Mouse (Mus musculus): ENCODE results near the gene Pde7b. TPM values are rescaled to one million over a fixed set of nuclear protein-coding genes. Genes with fewer than 3 reads are reported as not detected.

Pde7b gene
- polyA plus RNA-seq, 1 experiment from 2014 or later: 6.7 TPM

DNA sequence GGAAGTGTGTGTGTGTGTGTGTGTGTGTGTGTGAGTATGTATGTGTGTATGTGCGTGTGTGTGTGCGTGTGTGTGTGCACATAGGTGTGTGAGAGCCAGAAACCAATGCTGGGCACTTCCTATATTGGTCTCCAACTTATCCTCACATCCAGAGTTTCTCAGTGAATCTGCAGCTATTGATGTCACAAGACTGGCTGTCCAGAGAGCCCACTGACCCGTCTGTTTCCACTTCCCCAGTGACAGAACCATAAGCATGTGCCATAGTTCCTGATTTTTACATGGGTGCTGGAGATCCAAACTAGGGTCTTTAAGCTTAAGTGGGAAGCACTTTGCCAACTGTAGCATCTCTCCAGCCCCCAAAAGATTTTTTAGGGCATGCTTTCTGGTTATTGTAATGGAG, 71.6 kb downstream of the Pde7b start:
- no peaks in the 10 kb centered on the region for H3K27me3 ChIP-seq
- H3K4me1 ChIP-seq (replicated peaks): peaks cover 18% of the 10 kb centered on the region
- WGBS: 85% methylated on average over 3 of the region's 3 CpGs
- H3K27ac ChIP-seq: no peak overlapping the region
- no peaks in the 10 kb centered on the region for H3K36me3 ChIP-seq
- no peak overlapping the region for H3K4me3 ChIP-seq
- ATAC-seq (replicated peaks; ENCODE audit: insufficient number of reproducible peaks, insufficient read depth, low FRiP score, low read depth): no peak
- no peak overlapping the region for H3K9ac ChIP-seq
- no peaks in the 10 kb centered on the region for H3K9me3 ChIP-seq (replicated peaks)
- no peak overlapping the region for H3K4me2 ChIP-seq

DNA sequence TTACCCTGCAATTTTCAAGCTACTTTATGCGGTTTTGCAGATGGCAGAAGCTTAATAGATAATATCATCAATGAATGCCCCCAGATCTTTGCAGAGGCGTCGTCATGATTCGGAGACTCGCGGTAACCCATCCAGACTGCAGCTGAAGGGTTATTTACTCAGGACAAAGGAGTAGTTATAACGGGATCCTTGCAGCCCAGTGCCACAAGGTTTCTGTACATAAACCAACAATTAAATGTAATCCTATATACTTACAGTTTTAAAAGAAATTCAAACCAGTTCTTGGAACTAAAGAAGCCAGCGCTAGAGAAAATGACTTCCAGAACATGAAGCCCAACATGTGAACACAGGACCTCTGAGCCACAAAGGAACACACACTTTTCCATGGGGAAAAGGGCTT, 88.5 kb downstream of the Pde7b start:
- Histone ChIP-seq H3K27me3 (no peaks in the 10 kb centered on the region), H3K36me3 (no peaks in the 10 kb centered on the region), H3K9ac (no peak overlapping the region), H3K9me3 (replicated peaks) (no peaks in the 10 kb centered on the region), H3K4me1 (replicated peaks) (no peaks in the 10 kb centered on the region), H3K4me2 (no peak overlapping the region), H3K27ac (no peak overlapping the region), H3K4me3 (no peak overlapping the region)
- 89% methylated on average over 8 of the region's 8 CpGs for WGBS
- ATAC-seq (replicated peaks; ENCODE audit: insufficient number of reproducible peaks, insufficient read depth, low FRiP score, low read depth): no peak

DNA sequence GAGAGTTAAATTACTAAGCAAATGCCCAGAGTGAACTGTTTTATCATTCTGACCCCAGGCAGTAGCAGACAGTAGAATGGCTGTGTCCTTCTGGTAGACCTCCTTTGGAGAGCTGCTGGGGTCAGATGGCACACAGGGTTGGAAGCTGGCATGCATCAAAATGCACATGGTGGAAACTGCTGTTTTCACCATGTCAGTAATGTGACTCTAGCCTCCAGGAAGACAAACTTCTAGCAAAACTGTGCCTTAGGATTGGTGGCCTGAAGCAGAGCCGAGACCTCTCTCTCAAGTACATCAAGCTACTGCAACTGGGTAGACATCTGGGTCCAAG, 91.8 kb downstream of the Pde7b start:
- H3K9ac ChIP-seq: no peak overlapping the region
- no peak overlapping the region for H3K4me2 ChIP-seq
- no peaks in the 10 kb centered on the region for H3K27me3 ChIP-seq
- WGBS: 97% methylated on average over 1 of the region's 1 CpGs
- no peaks in the 10 kb centered on the region for H3K9me3 ChIP-seq (replicated peaks)
- no peak overlapping the region for H3K4me3 ChIP-seq
- no peak overlapping the region for H3K27ac ChIP-seq
- H3K36me3 ChIP-seq: no peaks in the 10 kb centered on the region
- H3K4me1 ChIP-seq (replicated peaks): no peaks in the 10 kb centered on the region
- no peak for ATAC-seq (replicated peaks; ENCODE audit: insufficient number of reproducible peaks, insufficient read depth, low FRiP score, low read depth)

DNA sequence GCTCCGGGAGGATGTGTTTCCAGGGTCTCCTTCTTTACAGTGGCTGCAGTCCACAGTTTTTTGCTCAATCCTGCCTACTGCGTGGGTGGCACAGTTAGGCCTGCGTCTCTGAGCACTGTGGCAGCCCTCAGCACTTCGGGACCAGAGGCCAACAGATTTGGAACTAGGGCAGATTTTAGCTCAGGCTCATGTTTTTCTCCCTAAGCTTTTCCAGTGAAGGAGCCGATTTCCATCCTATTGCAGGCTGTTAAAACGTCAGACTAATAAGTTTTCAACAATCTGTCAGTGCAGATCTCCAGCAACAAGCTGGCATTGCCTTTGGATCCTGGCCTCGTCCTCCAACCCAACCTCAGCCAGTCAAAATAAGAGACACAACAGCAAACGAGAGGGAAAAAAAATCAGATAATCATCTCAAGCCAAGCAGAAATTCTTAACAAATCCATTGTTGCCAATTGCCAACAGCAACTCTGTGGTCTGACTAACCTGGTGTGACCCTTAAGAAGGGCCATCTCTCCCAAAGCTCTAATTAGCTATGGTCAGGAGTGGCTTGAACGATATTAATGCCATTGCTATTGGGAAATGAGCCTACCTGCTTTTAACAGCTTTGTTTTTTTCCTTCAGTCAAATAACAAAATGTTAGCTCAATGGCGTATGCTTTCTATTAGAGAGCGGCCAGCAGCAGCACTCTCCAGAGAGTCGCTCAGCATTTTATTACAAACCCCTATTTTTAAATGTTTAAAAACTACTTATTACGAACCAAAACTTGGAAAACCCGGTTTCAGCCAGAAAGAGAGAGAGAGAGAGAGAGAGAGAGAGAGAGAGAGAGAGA, 92.4 kb downstream of the Pde7b start:
- WGBS: 75% methylated on average over 14 of the region's 14 CpGs
- H3K36me3 ChIP-seq: no peaks in the 10 kb centered on the region
- H3K4me1 ChIP-seq (replicated peaks): no peaks in the 10 kb centered on the region
- H3K4me3 ChIP-seq: no peak overlapping the region
- H3K9me3 ChIP-seq (replicated peaks): no peaks in the 10 kb centered on the region
- no peaks in the 10 kb centered on the region for H3K27me3 ChIP-seq
- ATAC-seq (replicated peaks; ENCODE audit: insufficient number of reproducible peaks, insufficient read depth, low FRiP score, low read depth): no peak
- H3K4me2 ChIP-seq: no peak overlapping the region
- no peak overlapping the region for H3K9ac ChIP-seq
- no peak overlapping the region for H3K27ac ChIP-seq

DNA sequence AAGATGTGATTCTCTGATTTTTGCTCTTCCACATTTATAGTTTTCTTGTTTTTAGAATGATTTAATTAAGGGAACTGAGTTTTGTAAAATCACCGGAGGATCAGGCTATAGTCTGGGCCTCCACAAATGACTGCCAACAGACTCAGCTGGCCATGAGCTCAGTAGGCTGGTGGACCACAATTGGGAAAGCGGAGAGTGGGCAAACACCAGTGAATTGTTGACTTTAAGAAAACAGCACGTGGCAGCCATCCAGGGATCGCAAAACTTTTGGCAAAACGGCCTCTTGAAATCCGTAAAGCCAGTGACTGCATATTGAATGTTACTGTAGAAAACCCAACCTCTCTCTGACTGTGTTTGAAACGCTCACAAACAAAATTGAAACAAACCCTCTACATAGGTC, 94.8 kb downstream of the Pde7b start:
- no peak overlapping the region for H3K27ac ChIP-seq
- no peaks in the 10 kb centered on the region for H3K4me1 ChIP-seq (replicated peaks)
- no peaks in the 10 kb centered on the region for H3K27me3 ChIP-seq
- ATAC-seq (replicated peaks; ENCODE audit: insufficient number of reproducible peaks, insufficient read depth, low FRiP score, low read depth): no peak
- H3K4me2 ChIP-seq: no peak overlapping the region
- H3K9ac ChIP-seq: no peak overlapping the region
- WGBS: 60% methylated on average over 7 of the region's 7 CpGs
- H3K36me3 ChIP-seq: no peaks in the 10 kb centered on the region
- H3K9me3 ChIP-seq (replicated peaks): no peaks in the 10 kb centered on the region
- no peak overlapping the region for H3K4me3 ChIP-seq

DNA sequence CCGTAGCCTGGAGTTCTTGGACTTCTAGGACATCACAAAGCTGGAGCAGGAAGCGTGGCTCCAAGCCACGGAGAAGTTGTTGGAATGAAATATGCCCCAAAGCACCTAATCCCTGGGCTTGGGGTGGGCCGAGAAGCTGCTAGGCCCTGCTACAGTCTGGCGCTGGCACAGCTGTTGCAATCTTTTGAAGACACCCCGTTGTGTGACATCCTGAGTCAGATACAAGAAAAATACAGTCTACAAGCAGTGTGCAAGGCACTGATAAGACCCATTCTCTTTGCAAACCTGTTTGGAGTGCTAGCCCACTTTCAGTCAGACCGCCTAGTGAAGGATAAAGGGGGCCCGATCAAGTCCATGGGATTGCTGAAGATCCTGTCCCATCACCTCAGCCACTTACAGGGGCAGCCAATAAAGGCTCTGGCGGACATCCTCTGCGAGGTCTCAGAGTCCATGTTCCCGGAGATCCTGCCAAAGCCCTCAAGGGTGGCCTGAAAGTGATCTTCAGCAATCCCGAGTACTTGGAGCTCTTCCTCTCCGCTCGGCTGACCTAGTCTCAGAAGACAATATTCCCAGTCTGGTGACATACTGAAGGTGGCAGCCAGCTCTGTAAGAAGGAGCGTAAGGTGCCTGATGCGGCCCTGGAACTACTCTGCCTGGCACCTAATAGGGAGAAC, 99.0 kb downstream of the Pde7b start:
- Histone ChIP-seq H3K4me3 (no peak overlapping the region), H3K9ac (no peak overlapping the region), H3K27me3 (no peaks in the 10 kb centered on the region), H3K27ac (no peak overlapping the region), H3K9me3 (replicated peaks) (no peaks in the 10 kb centered on the region), H3K4me2 (no peak overlapping the region), H3K36me3 (no peaks in the 10 kb centered on the region), H3K4me1 (replicated peaks) (no peaks in the 10 kb centered on the region)
- no peak for ATAC-seq (replicated peaks; ENCODE audit: insufficient number of reproducible peaks, insufficient read depth, low FRiP score, low read depth)
- 83% methylated on average over 16 of the region's 16 CpGs for WGBS

DNA sequence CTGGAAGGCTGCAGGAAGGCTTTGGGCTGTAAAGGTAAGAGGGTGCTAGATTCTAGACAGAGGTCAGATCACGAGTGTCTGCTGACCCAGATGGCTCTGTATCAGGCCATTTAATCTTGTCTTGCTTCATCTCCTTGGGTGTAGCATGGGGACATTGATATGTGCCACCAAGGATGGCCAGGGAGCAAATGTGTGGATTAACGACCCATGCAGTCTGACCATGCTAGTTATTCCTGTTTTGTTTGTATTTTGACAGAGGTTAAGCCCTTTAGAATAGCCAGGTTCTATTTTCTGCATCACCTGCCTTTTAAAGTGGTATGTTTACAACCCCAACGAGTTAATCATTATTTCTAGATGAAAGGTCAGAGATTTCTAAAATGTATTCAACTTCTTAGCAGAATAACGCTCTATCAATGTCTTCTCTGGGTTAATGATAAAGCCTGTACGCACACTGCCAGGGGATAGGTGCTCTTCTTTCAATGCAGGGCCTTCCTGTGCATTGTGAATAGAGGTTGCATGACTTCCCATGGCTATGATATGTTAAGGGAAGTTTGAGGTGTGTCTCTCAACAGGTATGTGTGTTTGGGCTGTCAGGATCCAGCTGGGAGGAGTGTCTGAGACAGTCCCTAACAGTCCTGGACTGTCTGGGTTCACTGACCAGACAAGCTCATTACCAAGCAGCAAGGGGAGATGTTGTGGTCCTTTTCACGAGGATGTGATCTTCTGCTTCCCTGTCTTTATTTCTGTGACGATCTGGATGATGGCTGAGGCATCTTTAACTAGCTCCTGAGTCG, 103.0 kb downstream of the Pde7b start:
- Histone ChIP-seq H3K9ac (no peak overlapping the region), H3K27me3 (no peaks in the 10 kb centered on the region), H3K4me2 (no peak overlapping the region), H3K4me1 (replicated peaks) (peaks cover 4% of the 10 kb centered on the region; the same call in 1 of the 2 replicates), H3K36me3 (no peaks in the 10 kb centered on the region), H3K9me3 (replicated peaks) (no peaks in the 10 kb centered on the region), H3K4me3 (no peak overlapping the region), H3K27ac (no peak overlapping the region)
- WGBS: 69% methylated on average over 8 of the region's 8 CpGs
- no peak for ATAC-seq (replicated peaks; ENCODE audit: insufficient number of reproducible peaks, insufficient read depth, low FRiP score, low read depth)

DNA sequence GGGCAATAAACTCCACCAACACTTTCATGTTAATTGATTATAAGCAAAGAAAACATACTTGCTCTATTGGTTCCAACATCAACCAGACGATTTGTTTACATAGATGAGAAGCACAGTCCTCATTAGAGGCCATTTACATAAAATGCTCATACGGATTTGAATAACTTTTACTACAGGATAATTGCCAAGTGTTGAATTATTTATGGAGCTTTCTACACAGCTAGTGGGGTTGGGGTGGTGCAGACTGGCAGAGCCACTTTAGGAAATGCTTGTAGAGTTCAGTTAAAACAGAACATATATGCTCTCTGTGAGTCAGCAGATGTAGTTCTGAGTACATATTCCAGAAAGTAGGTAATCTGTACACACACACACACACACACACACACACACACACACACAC, 118.9 kb downstream of the Pde7b start:
- Histone ChIP-seq H3K4me3 (no peak overlapping the region), H3K27ac (no peak overlapping the region), H3K27me3 (no peaks in the 10 kb centered on the region), H3K36me3 (no peaks in the 10 kb centered on the region), H3K9ac (no peak overlapping the region), H3K4me1 (replicated peaks) (no peaks in the 10 kb centered on the region), H3K4me2 (no peak overlapping the region), H3K9me3 (replicated peaks) (no peaks in the 10 kb centered on the region)
- 80% methylated on average over 2 of the region's 2 CpGs for WGBS
- ATAC-seq (replicated peaks; ENCODE audit: insufficient number of reproducible peaks, insufficient read depth, low FRiP score, low read depth): no peak

DNA sequence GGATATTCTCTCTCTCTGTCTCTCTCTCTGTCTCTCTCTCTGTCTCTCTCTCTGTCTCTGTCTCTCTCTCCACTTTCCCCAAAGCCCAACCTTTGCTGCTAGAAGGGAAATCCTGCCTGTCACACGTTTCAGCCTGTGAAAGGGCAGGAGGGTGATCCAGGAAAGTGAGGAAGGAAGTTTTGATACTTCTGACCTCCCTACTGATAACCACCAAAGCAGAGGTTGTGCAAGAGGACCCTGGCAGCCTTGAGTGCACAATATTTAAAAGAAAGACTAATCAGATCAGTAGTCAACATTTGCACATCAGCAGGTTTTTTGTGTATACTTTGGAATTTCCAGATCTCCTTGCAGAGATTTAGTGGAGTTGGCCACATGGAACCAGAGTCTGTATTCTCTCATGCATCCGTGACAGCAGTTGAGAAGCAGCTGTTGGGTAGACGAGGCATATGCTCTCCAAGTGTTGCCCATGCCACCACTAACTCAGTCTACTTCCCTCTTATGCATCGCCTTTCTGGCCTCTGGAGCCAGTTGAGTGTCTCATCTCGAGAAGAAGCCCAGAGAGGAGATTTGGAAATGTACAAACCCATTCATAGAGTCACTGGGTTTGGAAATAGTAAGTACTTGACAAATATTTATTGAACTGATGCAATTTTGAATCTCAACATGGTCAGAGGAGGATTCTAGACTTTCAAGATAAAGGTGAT, 129.6 kb downstream of the Pde7b start:
- H3K9ac ChIP-seq: no peak overlapping the region
- H3K4me2 ChIP-seq: no peak overlapping the region
- H3K4me3 ChIP-seq: no peak overlapping the region
- H3K4me1 ChIP-seq (replicated peaks): no peaks in the 10 kb centered on the region; the same call in none of the 2 replicates
- no peak overlapping the region for H3K27ac ChIP-seq
- no peaks in the 10 kb centered on the region for H3K27me3 ChIP-seq
- H3K36me3 ChIP-seq: no peaks in the 10 kb centered on the region
- 48% methylated on average over 5 of the region's 5 CpGs for WGBS
- no peaks in the 10 kb centered on the region for H3K9me3 ChIP-seq (replicated peaks)
- no peak for ATAC-seq (replicated peaks; ENCODE audit: insufficient number of reproducible peaks, insufficient read depth, low FRiP score, low read depth)

DNA sequence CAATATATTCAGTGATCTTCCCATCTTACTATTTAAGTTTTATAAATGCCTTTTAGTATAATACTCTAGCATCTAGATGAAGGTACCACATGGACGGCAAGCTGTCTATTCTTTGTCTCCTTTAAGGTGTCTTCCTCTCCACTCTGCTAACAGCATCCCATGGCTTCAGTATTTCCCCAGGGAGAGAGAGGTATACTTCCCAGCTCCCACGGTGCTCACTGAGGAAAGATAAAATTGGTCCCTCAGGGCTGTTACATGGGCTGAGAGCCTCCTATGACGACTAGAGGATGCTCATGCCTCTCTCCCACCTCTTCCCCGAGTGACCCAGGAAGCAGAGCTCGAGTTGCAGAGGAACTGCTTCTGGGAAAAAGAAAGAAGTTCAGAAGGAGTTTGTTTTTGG, 130.9 kb downstream of the Pde7b start:
- Histone ChIP-seq H3K27me3 (no peaks in the 10 kb centered on the region), H3K4me3 (no peak overlapping the region), H3K4me2 (no peak overlapping the region), H3K9ac (no peak overlapping the region), H3K36me3 (no peaks in the 10 kb centered on the region), H3K9me3 (replicated peaks) (no peaks in the 10 kb centered on the region), H3K4me1 (replicated peaks) (peaks cover 3% of the 10 kb centered on the region), H3K27ac (no peak overlapping the region)
- 49% methylated on average over 5 of the region's 5 CpGs for WGBS
- ATAC-seq (replicated peaks; ENCODE audit: insufficient number of reproducible peaks, insufficient read depth, low FRiP score, low read depth): no peak

DNA sequence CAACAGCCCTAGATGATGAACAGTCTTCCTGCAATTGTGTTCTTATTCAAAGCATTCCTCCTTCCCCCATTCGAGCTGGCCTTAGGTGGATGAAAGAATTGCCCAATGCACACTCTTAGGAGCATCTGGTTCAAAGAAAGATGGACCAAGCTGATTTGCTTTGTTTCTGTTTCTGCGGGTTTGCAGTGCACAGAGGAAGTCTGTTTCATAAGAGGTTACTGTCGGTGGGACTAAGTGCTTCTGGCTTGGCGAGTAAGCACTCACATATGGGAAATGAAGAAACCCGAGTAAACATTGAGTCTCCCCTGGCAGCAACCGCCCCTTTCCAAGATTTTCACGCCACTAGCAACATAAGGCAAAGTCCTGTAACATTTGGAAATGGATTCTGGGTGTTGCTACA, 134.8 kb downstream of the Pde7b start:
- Histone ChIP-seq H3K4me2 (no peak overlapping the region), H3K27me3 (no peaks in the 10 kb centered on the region), H3K9me3 (replicated peaks) (no peaks in the 10 kb centered on the region), H3K27ac (peak overlapping the region; percentile 34), H3K4me1 (replicated peaks) (peaks cover 3% of the 10 kb centered on the region), H3K4me3 (no peak overlapping the region), H3K36me3 (no peaks in the 10 kb centered on the region), H3K9ac (no peak overlapping the region)
- 43% methylated on average over 7 of the region's 7 CpGs for WGBS
- ATAC-seq (replicated peaks; ENCODE audit: insufficient number of reproducible peaks, insufficient read depth, low FRiP score, low read depth): no peak

All from heart, embryonic 15.5 days (tissue).